Mouse (Mus musculus): ENCODE results near the gene Zbp1. TPM values are rescaled to one million over a fixed set of nuclear protein-coding genes. Genes with fewer than 3 reads are reported as not detected.

Zbp1 gene
- polyA plus RNA-seq, 2 experiments = 0.33 to 0.69 TPM

DNA sequence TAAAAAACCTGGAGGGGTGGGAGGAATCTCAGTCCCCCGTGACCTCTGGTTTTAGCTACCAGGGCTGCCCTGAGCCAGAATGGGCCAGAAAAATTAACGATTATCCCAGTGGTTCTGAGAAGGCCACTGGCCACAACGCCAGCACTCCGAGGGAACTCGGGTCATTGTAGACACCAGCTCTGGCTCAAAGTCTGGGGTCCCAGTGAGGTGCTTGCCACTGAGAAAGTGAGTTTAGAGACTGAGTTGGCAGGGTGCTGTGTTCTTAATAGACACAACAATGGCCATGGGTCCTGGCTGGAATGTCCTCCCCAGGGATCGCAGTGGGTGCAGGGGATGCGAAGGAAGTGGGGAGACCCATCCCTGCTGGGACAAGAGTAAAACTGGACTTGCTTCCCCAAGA is 36.8 kb downstream of the Zbp1 start:
- ATAC-seq (ENCODE audit: low FRiP score, low read depth) (no peak), DNase-seq (ENCODE audit: low spot score) (no peak)
- no peak overlapping the region for H3K4me3 ChIP-seq (replicated peaks; ENCODE audit: low read length)
- H3K4me1 ChIP-seq (ENCODE audit: control insufficient read depth, insufficient read depth, low read length) = 0 out of 2 replicates have a peak, but pooled peaks cover 7% of the 10 kb centered on the region
- no peak overlapping the region for H3K27ac ChIP-seq (replicated peaks; ENCODE audit: low read depth, low read length)
- no peak overlapping the region for H3K4me2 ChIP-seq (replicated peaks; ENCODE audit: low read depth, low read length, severe bottlenecking)
- no peaks in the 10 kb centered on the region for H3K36me3 ChIP-seq (ENCODE audit: control insufficient read depth, insufficient read depth, low read length)
- H3K27me3 ChIP-seq (ENCODE audit: control insufficient read depth, insufficient read depth, low read length) = no peaks in the 10 kb centered on the region
- H3K9me3 ChIP-seq (ENCODE audit: control insufficient read depth, low read length) = no peaks in the 10 kb centered on the region
- H3K9ac ChIP-seq (ENCODE audit: low read depth, low read length, severe bottlenecking) = no peak overlapping the region
- TF ChIP-seq POLR2A (IDR thresholded peaks at IDR 0.05; ENCODE audit: borderline replicate concordance, extremely low read depth, insufficient read depth, insufficient read length) = no peak
- WGBS = 91% methylated on average over 7 of the region's 7 CpGs

- Histone ChIP-seq H3K9me3 (ENCODE audit: control insufficient read depth, low read length) (no peaks in the 10 kb centered on the region), H3K36me3 (ENCODE audit: control insufficient read depth, insufficient read depth, low read length) (no peaks in the 10 kb centered on the region), H3K4me3 (replicated peaks; ENCODE audit: low read length) (no peak overlapping the region), H3K4me2 (replicated peaks; ENCODE audit: low read depth, low read length, severe bottlenecking) (no peak overlapping the region), H3K27me3 (ENCODE audit: control insufficient read depth, insufficient read depth, low read length) (no peaks in the 10 kb centered on the region), H3K4me1 (ENCODE audit: control insufficient read depth, insufficient read depth, low read length) (0 out of 2 replicates have a peak, but pooled peaks cover 7% of the 10 kb centered on the region), H3K27ac (replicated peaks; ENCODE audit: low read depth, low read length) (no peak overlapping the region), H3K9ac (ENCODE audit: low read depth, low read length, severe bottlenecking) (no peak overlapping the region)
- no peak for TF ChIP-seq POLR2A (IDR thresholded peaks at IDR 0.05; ENCODE audit: borderline replicate concordance, extremely low read depth, insufficient read depth, insufficient read length)
- ATAC-seq (ENCODE audit: low FRiP score, low read depth) (no peak), DNase-seq (ENCODE audit: low spot score) (no peak)
- 57% methylated on average over 4 of the region's 5 CpGs for WGBS
Observed at GRCm38 (mm10) chr2:173181486-173181885, 37.2 kb downstream of the Zbp1 start.

GRCm38 (mm10) chr2:173180721-173181388 is 37.9 kb downstream of the Zbp1 start:
- Histone ChIP-seq H3K4me3 (replicated peaks; ENCODE audit: low read length) (no peak overlapping the region), H3K9me3 (ENCODE audit: control insufficient read depth, low read length) (no peaks in the 10 kb centered on the region), H3K36me3 (ENCODE audit: control insufficient read depth, insufficient read depth, low read length) (no peaks in the 10 kb centered on the region), H3K9ac (ENCODE audit: low read depth, low read length, severe bottlenecking) (no peak overlapping the region), H3K4me2 (replicated peaks; ENCODE audit: low read depth, low read length, severe bottlenecking) (no peak overlapping the region), H3K27me3 (ENCODE audit: control insufficient read depth, insufficient read depth, low read length) (no peaks in the 10 kb centered on the region), H3K4me1 (ENCODE audit: control insufficient read depth, insufficient read depth, low read length) (0 out of 2 replicates have a peak, but pooled peaks cover 7% of the 10 kb centered on the region), H3K27ac (replicated peaks; ENCODE audit: low read depth, low read length) (no peak overlapping the region)
- WGBS = 79% methylated on average over 11 of the region's 11 CpGs
- no peak for ATAC-seq (ENCODE audit: low FRiP score, low read depth)
- DNase-seq (ENCODE audit: low spot score) = no peak
- no peak for TF ChIP-seq POLR2A (IDR thresholded peaks at IDR 0.05; ENCODE audit: borderline replicate concordance, extremely low read depth, insufficient read depth, insufficient read length)

DNA sequence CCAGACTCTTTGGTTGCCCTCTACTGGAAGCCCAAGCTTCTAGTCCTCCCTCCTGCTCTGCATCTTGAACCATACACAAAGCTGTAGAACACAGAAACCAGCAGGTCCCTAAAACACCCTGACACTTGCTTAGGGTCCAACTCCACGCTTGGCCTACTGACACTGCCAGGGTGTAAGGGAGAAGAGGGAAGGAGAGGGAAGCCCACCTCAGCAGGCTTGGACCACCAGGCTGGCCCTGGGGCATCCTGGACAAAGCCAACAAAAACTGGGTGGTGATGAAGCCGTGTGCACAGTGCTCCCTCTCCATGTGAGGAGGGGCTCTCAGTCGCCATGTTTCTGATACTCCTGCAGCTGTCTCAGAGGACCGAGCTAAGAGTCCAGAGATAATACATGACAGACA is 38.7 kb downstream of the Zbp1 start:
- Histone ChIP-seq H3K4me2 (replicated peaks; ENCODE audit: low read depth, low read length, severe bottlenecking) (no peak overlapping the region), H3K4me3 (replicated peaks; ENCODE audit: low read length) (no peak overlapping the region), H3K4me1 (ENCODE audit: control insufficient read depth, insufficient read depth, low read length) (0 out of 2 replicates have a peak, but pooled peaks cover 7% of the 10 kb centered on the region), H3K9me3 (ENCODE audit: control insufficient read depth, low read length) (0 out of 2 replicates have a peak, but pooled peaks cover 3% of the 10 kb centered on the region), H3K9ac (ENCODE audit: low read depth, low read length, severe bottlenecking) (no peak overlapping the region), H3K27ac (replicated peaks; ENCODE audit: low read depth, low read length) (no peak overlapping the region), H3K36me3 (ENCODE audit: control insufficient read depth, insufficient read depth, low read length) (no peaks in the 10 kb centered on the region), H3K27me3 (ENCODE audit: control insufficient read depth, insufficient read depth, low read length) (no peaks in the 10 kb centered on the region)
- 77% methylated on average over 4 of the region's 4 CpGs for WGBS
- no peak for TF ChIP-seq POLR2A (IDR thresholded peaks at IDR 0.05; ENCODE audit: borderline replicate concordance, extremely low read depth, insufficient read depth, insufficient read length)
- DNase-seq (ENCODE audit: low spot score) (no peak), ATAC-seq (ENCODE audit: low FRiP score, low read depth) (no peak)

GRCm38 (mm10) chr2:173179046-173179445 is 39.7 kb downstream of the Zbp1 start:
- 84% methylated on average over 7 of the region's 7 CpGs for WGBS

More at GRCm38 (mm10) chr2:173179046-173179445, 39.7 kb downstream of the Zbp1 start:
- no peak overlapping the region for H3K27ac ChIP-seq (replicated peaks; ENCODE audit: low read depth, low read length)
- DNase-seq (ENCODE audit: low spot score) (no peak), ATAC-seq (ENCODE audit: low FRiP score, low read depth) (no peak)
- no peaks in the 10 kb centered on the region for H3K36me3 ChIP-seq (ENCODE audit: control insufficient read depth, insufficient read depth, low read length)
- no peak overlapping the region for H3K9ac ChIP-seq (ENCODE audit: low read depth, low read length, severe bottlenecking)
- 0 out of 2 replicates have a peak, but pooled peaks cover 3% of the 10 kb centered on the region for H3K9me3 ChIP-seq (ENCODE audit: control insufficient read depth, low read length)
- H3K4me2 ChIP-seq (replicated peaks; ENCODE audit: low read depth, low read length, severe bottlenecking) = no peak overlapping the region
- H3K4me3 ChIP-seq (replicated peaks; ENCODE audit: low read length) = no peak overlapping the region
- no peak for TF ChIP-seq POLR2A (IDR thresholded peaks at IDR 0.05; ENCODE audit: borderline replicate concordance, extremely low read depth, insufficient read depth, insufficient read length)
- H3K4me1 ChIP-seq (ENCODE audit: control insufficient read depth, insufficient read depth, low read length) = peaks cover 15% of the 10 kb centered on the region
- no peaks in the 10 kb centered on the region for H3K27me3 ChIP-seq (ENCODE audit: control insufficient read depth, insufficient read depth, low read length)
